Mouse (Mus musculus) MEL (cell line): ENCODE measurements around the gene Tifa. TPM values are rescaled to one million over a fixed set of nuclear protein-coding genes. Genes with fewer than 3 reads are reported as not detected.

Experiments
- DNase-seq: peaks from one replicate; pipeline ENCODE4 v3.0.0; 2011; ENCODE audit warnings: low read depth, low spot score
- H3K27ac ChIP-seq: 2 replicates; pipeline ENCODE4 v1.5.1; 2012; ENCODE audit warnings: low read depth, mild to moderate bottlenecking, control low read depth, low read length, moderate library complexity; ENCODE audit not compliant: control insufficient read depth
- H3K27me3 ChIP-seq, 2 experiments: fragments of 150-350 bp in 1 of 2; sonication (generic) in 1 of 2; 2 replicates each; pipeline ENCODE4 v1.6.1; 2012; ENCODE audit warnings: low read length in 2 of 2, mild to moderate bottlenecking in 2 of 2, improper control_type of control experiment in 1 of 2, moderate library complexity in 1 of 2; ENCODE audit not compliant: insufficient read depth in 2 of 2, control insufficient read depth in 1 of 2
- H3K36me3 ChIP-seq, 2 experiments: 2 replicates each; pipeline ENCODE4 v1.6.1; 2012 to 2014; ENCODE audit warnings: low read length in 2 of 2, improper control_type of control experiment in 1 of 2, inconsistent platforms in 1 of 2, mild to moderate bottlenecking in 1 of 2; ENCODE audit not compliant: insufficient read depth in 2 of 2, control insufficient read depth in 1 of 2
- H3K4me1 ChIP-seq, 2 experiments: fragments of 150-350 bp in 1 of 2; sonication (generic) in 1 of 2; 2 replicates each; pipeline ENCODE4 v1.6.1; 2012; ENCODE audit warnings: low read length in 2 of 2, improper control_type of control experiment in 1 of 2, mild to moderate bottlenecking in 1 of 2; ENCODE audit not compliant: insufficient read depth in 2 of 2, control insufficient read depth in 1 of 2
- H3K4me3 ChIP-seq, 2 experiments: fragments of 150-350 bp in 1 of 2; sonication (generic) in 1 of 2; 2 replicates each; pipeline ENCODE4 v1.5.1; 2012; ENCODE audit warnings: low read depth in 2 of 2, low read length in 2 of 2, mild to moderate bottlenecking in 2 of 2, moderate library complexity in 2 of 2, control low read depth in 1 of 2, improper control_type of control experiment in 1 of 2; ENCODE audit not compliant: control insufficient read depth in 1 of 2, insufficient read depth in 1 of 2
- H3K79me2 ChIP-seq: 2 replicates; pipeline ENCODE4 v1.6.1; 2012; ENCODE audit warnings: mild to moderate bottlenecking, low read length, moderate library complexity; ENCODE audit not compliant: control insufficient read depth, poor library complexity, insufficient read depth
- H3K9ac ChIP-seq: 2 replicates; pipeline ENCODE4 v1.6.1; 2012; ENCODE audit warnings: low read depth, mild to moderate bottlenecking, control low read depth, low read length, moderate library complexity; ENCODE audit not compliant: control insufficient read depth, poor library complexity, severe bottlenecking
- H3K9me3 ChIP-seq: fragments of 150-350 bp; sonication (generic); replicated peaks from 2 replicates; pipeline ENCODE4 v1.6.1; 2012; ENCODE audit warnings: mild to moderate bottlenecking, low read length, improper control_type of control experiment, moderate library complexity; ENCODE audit not compliant: insufficient read depth
- CHD1 ChIP-seq: IDR thresholded peaks from 2 replicates; pipeline ENCODE4 v1.6.1; 2012; ENCODE audit warnings: low read depth, mild to moderate bottlenecking, inconsistent platforms, low read length, improper control_type of control experiment
- ELF1 ChIP-seq: IDR thresholded peaks from 2 replicates; pipeline ENCODE4 v1.6.1; 2014; ENCODE audit warnings: low read depth, mild to moderate bottlenecking, inconsistent platforms, low read length, improper control_type of control experiment, moderate library complexity
- HCFC1 ChIP-seq: IDR thresholded peaks from 2 replicates; pipeline ENCODE4 v1.6.1; 2012; ENCODE audit warnings: low read depth, mild to moderate bottlenecking, inconsistent platforms, low read length, improper control_type of control experiment, moderate library complexity
- MAZ ChIP-seq: IDR thresholded peaks from 2 replicates; pipeline ENCODE4 v1.6.1; 2012; ENCODE audit warnings: low read depth, mild to moderate bottlenecking, inconsistent platforms, low read length, improper control_type of control experiment
- MEF2A ChIP-seq: IDR thresholded peaks from 2 replicates; pipeline ENCODE4 v1.6.1; 2014; ENCODE audit warnings: low read depth, mild to moderate bottlenecking, inconsistent platforms, low read length, improper control_type of control experiment; ENCODE audit not compliant: poor library complexity, insufficient replicate concordance, severe bottlenecking; ENCODE audit errors: extremely low read depth
- POLR2A ChIP-seq, 2 experiments: IDR thresholded peaks; 2 replicates each; pipeline ENCODE4 v1.6.1; 2011 to 2012; ENCODE audit warnings: low read length in 2 of 2, mild to moderate bottlenecking in 2 of 2, control low read depth in 1 of 2, improper control_type of control experiment in 1 of 2, low read depth in 1 of 2, moderate library complexity in 1 of 2; ENCODE audit not compliant: control insufficient read depth in 1 of 2, insufficient read depth in 1 of 2, poor library complexity in 1 of 2
- RAD21 ChIP-seq: IDR thresholded peaks from 2 replicates; pipeline ENCODE4 v1.6.1; 2011; ENCODE audit warnings: mild to moderate bottlenecking, low read depth, low read length, improper control_type of control experiment
- TCF12 ChIP-seq: IDR thresholded peaks from 2 replicates; pipeline ENCODE4 v1.6.1; 2014; ENCODE audit warnings: low read depth, mild to moderate bottlenecking, inconsistent platforms, low read length, improper control_type of control experiment, moderate library complexity
- USF2 ChIP-seq, 2 experiments: IDR thresholded peaks; 2 replicates each; pipeline ENCODE4 v1.6.1; 2011 to 2012; ENCODE audit warnings: improper control_type of control experiment in 2 of 2, low read length in 2 of 2, borderline replicate concordance in 1 of 2, inconsistent platforms in 1 of 2, low read depth in 1 of 2, mild to moderate bottlenecking in 1 of 2; ENCODE audit not compliant: insufficient read depth in 1 of 2
- polyA plus RNA-seq, 2 experiments: library from polyadenylated mRNA; stranded (reverse) in 1 of 2; unstranded in 1 of 2; fragments of >175 nt in 1 of 2; fragments of >200 nt in 1 of 2; gene quantifications; 2 replicates each; pipeline versions ENCODE4 v1.2.1 to v1.2.4; 2012; ENCODE audit warnings: low replicate concordance in 2 of 2, low read depth in 1 of 2; ENCODE audit not compliant: insufficient read length in 2 of 2, insufficient read depth in 1 of 2, missing spikeins in 1 of 2
- total RNA-seq: library from RNA; depleted of rRNA; stranded (reverse); fragments of 300-350 nt; gene quantifications from 2 replicates; pipeline ENCODE4 v1.2.3, GENCODE M21; 2012

The Tifa gene
- total and polyA plus RNA-seq, 3 experiments: 1.7 to 3.0 TPM; not detected in 1

DNA sequence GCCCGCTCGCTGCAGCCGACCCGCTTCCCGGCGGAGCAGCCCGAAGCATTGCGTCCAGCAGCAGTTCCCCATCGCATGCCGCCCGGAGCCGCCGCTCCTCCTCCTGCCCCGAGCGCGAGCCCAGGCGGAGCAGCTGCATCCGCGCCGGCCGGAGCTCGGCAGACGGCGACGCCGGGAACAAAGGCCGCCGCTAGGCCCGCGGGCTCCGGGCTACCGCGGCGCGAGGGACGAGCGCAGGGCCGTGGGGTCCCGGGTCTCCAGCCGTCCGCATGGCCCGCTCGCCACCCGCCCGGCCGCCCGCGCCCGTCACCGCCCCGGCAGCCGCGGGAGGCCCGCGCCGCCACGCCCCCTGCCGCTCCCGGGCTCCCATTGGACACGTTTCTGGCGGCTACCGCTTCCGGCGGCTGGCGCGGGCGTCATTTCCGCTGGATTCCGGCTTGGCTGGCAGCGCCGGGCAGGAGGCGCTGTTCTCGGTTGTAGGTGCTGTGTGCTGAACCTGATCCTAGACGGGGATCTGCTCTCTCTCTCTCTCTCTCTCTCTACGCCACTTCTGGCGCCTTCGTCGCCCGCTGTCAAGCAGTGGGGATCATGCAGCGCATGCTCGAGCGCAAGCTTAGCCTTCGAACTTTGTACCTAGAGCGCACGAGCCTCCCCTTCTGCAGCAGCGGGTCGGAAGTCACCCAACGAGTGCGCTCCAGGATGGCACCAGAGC, 47.7 kb downstream of the Tifa start, which contains the start of gene Ap1ar (continued):
- TF ChIP-seq POLR2A (IDR thresholded peaks at IDR 0.05; ENCODE audit: control insufficient read depth in 1 of 2, insufficient read depth in 1 of 2, low read depth in 1 of 2, low read length in 2 of 2, poor library complexity in 1 of 2): peak; percentile 94 to 95
- TF ChIP-seq ELF1: peak; percentile 80; the same call in 1 of the 2 replicates
- TF ChIP-seq HCFC1: peak; percentile 88
- peak; percentile 67; the same call in 1 of the 2 replicates for TF ChIP-seq TCF12
- TF ChIP-seq MAZ: peak; percentile 16; the same call in 1 of the 2 replicates
- TF ChIP-seq USF2 (IDR thresholded peaks at IDR 0.05; ENCODE audit: borderline replicate concordance in 1 of 2, insufficient read depth in 1 of 2, low read depth in 1 of 2, low read length in 2 of 2): no peak
- TF ChIP-seq RAD21: peak; percentile 26

DNA sequence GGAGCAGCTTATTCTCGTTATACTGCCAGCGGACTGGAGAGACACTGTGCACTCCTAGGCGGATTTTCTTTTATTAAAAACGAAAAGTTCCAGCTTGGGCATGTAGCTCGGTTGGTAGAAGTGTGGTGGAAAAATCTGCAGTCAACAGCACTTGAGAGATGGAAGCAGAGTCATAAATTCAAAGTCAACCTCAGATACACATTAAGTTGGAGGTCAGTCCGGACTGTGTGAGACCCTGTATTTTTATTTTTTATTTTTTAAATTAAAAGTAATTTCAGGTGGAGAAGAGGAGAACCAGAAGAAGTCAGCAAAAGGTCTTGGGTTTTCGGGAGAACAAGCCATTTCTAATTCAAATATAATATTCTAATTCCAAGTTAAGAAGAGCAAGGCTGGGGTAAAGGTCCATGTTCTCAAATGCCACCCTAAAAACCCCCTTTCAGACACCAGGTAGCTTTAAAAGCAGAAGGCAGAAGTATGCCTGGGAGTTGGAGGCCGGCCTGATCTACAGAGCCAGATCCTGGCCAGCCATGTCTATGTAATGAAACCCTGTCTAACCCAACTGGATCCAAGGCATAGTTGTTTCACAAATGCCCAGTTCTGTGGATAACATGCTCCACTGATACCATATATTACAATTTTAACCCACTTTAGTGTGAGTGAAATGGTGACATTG, 48.5 kb downstream of the Tifa start:
- TF ChIP-seq CHD1: peak; percentile 95; the same call in 1 of the 2 replicates
- TF ChIP-seq MEF2A: no peak
- TF ChIP-seq, all 39 proteins: peak for 1
- H3K27ac ChIP-seq: peak overlapping the region; percentile 98
- peak; percentile 62 for DNase-seq
- H3K9me3 ChIP-seq: no peaks in the 10 kb centered on the region
- H3K27me3 ChIP-seq: no peaks in the 10 kb centered on the region
- H3K79me2 ChIP-seq: peaks cover 28% of the 10 kb centered on the region
- peak overlapping the region; percentile 84 for H3K9ac ChIP-seq
- H3K4me3 ChIP-seq: peak overlapping the region; percentile 71 to 73
- peaks cover 0 to 28% of the 10 kb centered on the region in 2 experiments; a peak in 2 of 4 replicates for H3K36me3 ChIP-seq
- peaks cover 10 to 13% of the 10 kb centered on the region in 2 experiments for H3K4me1 ChIP-seq

DNA sequence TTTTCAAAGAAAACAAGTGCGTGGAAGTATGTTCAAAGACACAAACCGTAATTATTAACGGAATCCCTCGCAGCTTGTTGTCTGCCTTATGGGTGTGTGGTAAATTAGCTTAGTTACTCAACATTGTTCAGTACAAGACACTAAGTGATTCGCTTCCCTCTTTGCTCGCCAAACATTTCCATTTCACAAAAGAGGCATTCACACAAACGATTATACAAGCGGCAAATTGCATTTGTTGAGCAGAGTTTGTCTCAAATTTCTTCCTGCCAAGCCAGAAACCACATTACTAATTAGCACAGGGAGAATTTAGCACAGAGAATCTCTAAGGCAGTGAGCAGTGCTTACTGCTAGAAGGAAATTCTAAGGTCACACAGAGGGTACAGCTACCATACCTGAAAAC, 52.3 kb downstream of the Tifa start:
- TF ChIP-seq MAZ: no peak
- TF ChIP-seq ELF1: no peak
- no peak for TF ChIP-seq RAD21
- H3K4me1 ChIP-seq: peaks cover 3 to 12% of the 10 kb centered on the region in 2 experiments; a peak in 3 of 4 replicates
- peaks cover 3% of the 10 kb centered on the region for H3K79me2 ChIP-seq
- H3K27ac ChIP-seq: no peak overlapping the region
- no peak overlapping the region for H3K4me3 ChIP-seq
- no peak overlapping the region for H3K9ac ChIP-seq
- DNase-seq: no peak
- no peaks in the 10 kb centered on the region for H3K9me3 ChIP-seq
- H3K36me3 ChIP-seq: peaks cover 0 to 15% of the 10 kb centered on the region in 2 experiments; a peak in 2 of 4 replicates
- no peaks in the 10 kb centered on the region for H3K27me3 ChIP-seq
